Mouse (Mus musculus): ENCODE measurements at regions not wholly inside any gene's neighbourhood (a gene's known extent, or its start where the extent isn't known, plus 50 kb on each side); places are given as distances from the start of the nearest gene placed in this dataset.

GRCm38 (mm10) chr4:89365875-89366274, 55.0 kb upstream of the Cdkn2b start:
- no peak overlapping the region for H3K4me3 ChIP-seq (ENCODE audit: insufficient read depth, low read depth, low read length)
- H3K27ac ChIP-seq (ENCODE audit: insufficient read depth, low read depth, low read length): no peak overlapping the region
- no peaks in the 10 kb centered on the region for H3K4me1 ChIP-seq (ENCODE audit: control insufficient read depth, insufficient read depth, low read length)
- WGBS: 73% methylated on average over 5 of the region's 5 CpGs
- TF ChIP-seq CTCF (IDR thresholded peaks at IDR 0.05; ENCODE audit: insufficient read depth, low read depth, low read length) (no peak), POLR2A (IDR thresholded peaks at IDR 0.05; ENCODE audit: insufficient read depth, low read depth, low read length) (no peak)

DNA sequence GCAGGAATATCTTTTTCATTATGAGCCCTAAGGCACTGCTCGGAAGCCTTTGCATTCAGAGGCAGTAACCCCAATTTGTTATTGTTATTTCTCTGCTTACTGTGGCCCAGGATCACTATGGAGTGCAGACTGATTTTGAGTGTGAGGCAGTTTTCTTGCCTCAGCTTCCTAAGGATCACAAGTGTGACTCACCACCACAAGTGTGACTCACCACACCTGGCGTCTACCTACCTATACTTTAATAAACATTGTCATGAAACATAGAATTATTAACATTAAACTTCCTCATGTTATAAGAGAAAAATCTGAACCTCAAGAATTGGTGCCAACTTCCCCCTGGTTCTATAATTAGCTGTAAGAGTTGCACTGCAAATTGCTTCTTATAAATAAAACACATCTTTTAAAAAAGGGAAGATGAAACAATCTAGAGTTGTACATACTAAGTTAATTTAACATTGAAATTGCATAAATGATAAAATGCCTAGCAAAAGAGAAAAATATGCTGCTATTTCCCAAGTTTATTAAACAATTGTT, 52.4 kb upstream of the Cdkn2b start:
- TF ChIP-seq POLR2A (IDR thresholded peaks at IDR 0.05; ENCODE audit: insufficient read depth, low read depth, low read length) (no peak), CTCF (IDR thresholded peaks at IDR 0.05; ENCODE audit: insufficient read depth, low read depth, low read length) (no peak)
- H3K27ac ChIP-seq (ENCODE audit: insufficient read depth, low read depth, low read length): no peak overlapping the region
- H3K4me3 ChIP-seq (ENCODE audit: insufficient read depth, low read depth, low read length): no peak overlapping the region
- 76% methylated on average over 2 of the region's 2 CpGs for WGBS
- H3K4me1 ChIP-seq (ENCODE audit: control insufficient read depth, insufficient read depth, low read length): no peaks in the 10 kb centered on the region

GRCm38 (mm10) chr4:89362650-89363049, 51.8 kb upstream of the Cdkn2b start:
- no peak overlapping the region for H3K27ac ChIP-seq (ENCODE audit: insufficient read depth, low read depth, low read length)
- TF ChIP-seq CTCF (IDR thresholded peaks at IDR 0.05; ENCODE audit: insufficient read depth, low read depth, low read length) (no peak), POLR2A (IDR thresholded peaks at IDR 0.05; ENCODE audit: insufficient read depth, low read depth, low read length) (no peak)
- H3K4me1 ChIP-seq (ENCODE audit: control insufficient read depth, insufficient read depth, low read length): no peaks in the 10 kb centered on the region
- no peak overlapping the region for H3K4me3 ChIP-seq (ENCODE audit: insufficient read depth, low read depth, low read length)
- 68% methylated on average over 3 of the region's 3 CpGs for WGBS

- WGBS: 96% methylated on average over 7 of the region's 7 CpGs
- TF ChIP-seq CTCF (IDR thresholded peaks at IDR 0.05; ENCODE audit: insufficient read depth, low read depth, low read length) (no peak), POLR2A (IDR thresholded peaks at IDR 0.05; ENCODE audit: insufficient read depth, low read depth, low read length) (no peak)
- Histone ChIP-seq H3K27ac (ENCODE audit: insufficient read depth, low read depth, low read length) (no peak overlapping the region), H3K4me1 (ENCODE audit: control insufficient read depth, insufficient read depth, low read length) (no peaks in the 10 kb centered on the region), H3K4me3 (ENCODE audit: insufficient read depth, low read depth, low read length) (no peak overlapping the region)
Measured at GRCm38 (mm10) chr4:89361316-89361715, 50.5 kb upstream of the Cdkn2b start.

Measured in olfactory bulb, adult 2 months (tissue).